Mouse (Mus musculus) heart, adult 9 months (tissue): ENCODE results near the gene Rxfp1.
A peak's percentile ranks its signal among the peaks of the same experiment; 100 is the strongest.

Source experiments
- DNase-seq, 2 experiments: peaks; one replicate each; pipeline ENCODE4 v3.0.0; 2022; ENCODE audit warnings: low spot score in 2 of 2

The Rxfp1 gene

GRCm38 (mm10) chr3:79672188-79672587, 65.5 kb downstream of the Rxfp1 start:
- DNase-seq = no peak

GRCm38 (mm10) chr3:79670556-79670955, 67.1 kb downstream of the Rxfp1 start:
- no peak for DNase-seq

- DNase-seq = peak in 1 of 2 experiments; percentile 19
Observed at GRCm38 (mm10) chr3:79664787-79665408, 72.8 kb downstream of the Rxfp1 start.

- no peak for DNase-seq
Observed at GRCm38 (mm10) chr3:79656682-79657081, 81.0 kb downstream of the Rxfp1 start.

- DNase-seq = no peak
Observed at GRCm38 (mm10) chr3:79652129-79652528, 85.6 kb downstream of the Rxfp1 start.

- peak; percentile 58 to 73 for DNase-seq
Observed at GRCm38 (mm10) chr3:79629416-79629730, 108.3 kb downstream of the Rxfp1 start, which contains the start of gene Etfdh. Gene Etfdh, minus strand, starts transcription at chr3:79629500.

- peak; percentile 98 to 100 for DNase-seq
Observed at GRCm38 (mm10) chr3:79628561-79629415, 108.9 kb downstream of the Rxfp1 start, which contains the start of gene 4930579G24Rik. Gene 4930579G24Rik, plus strand, starts transcription at chr3:79629079.

- DNase-seq = no peak
Observed at GRCm38 (mm10) chr3:79628182-79628560, 109.5 kb downstream of the Rxfp1 start.

- DNase-seq = no peak
Observed at GRCm38 (mm10) chr3:79627484-79628181, 110.0 kb downstream of the Rxfp1 start.

- DNase-seq = no peak
Observed at GRCm38 (mm10) chr3:79609886-79610285, 127.8 kb downstream of the Rxfp1 start.

- no peak for DNase-seq
Observed at GRCm38 (mm10) chr3:79595468-79595867, 142.2 kb downstream of the Rxfp1 start.

- DNase-seq = no peak
Observed at GRCm38 (mm10) chr3:79591793-79592471, 145.7 kb downstream of the Rxfp1 start.
